Mouse (Mus musculus) testis, postnatal 10 days (tissue): ENCODE measurements at regions not wholly inside any gene's neighbourhood (a gene's known extent, or its start where the extent isn't known, plus 50 kb on each side); places are given as distances from the start of the nearest gene placed in this dataset.

ENCODE experiments used
- DNase-seq: peaks from one replicate; pipeline ENCODE4 v3.0.0; 2021; ENCODE audit warnings: low spot score

GRCm38 (mm10) chr16:93533205-93533604 lies 70.7 kb downstream of the Setd4 start:
- no peak for DNase-seq

- DNase-seq: no peak
Observed at GRCm38 (mm10) chr16:93531937-93532336, 71.9 kb downstream of the Setd4 start.

DNA sequence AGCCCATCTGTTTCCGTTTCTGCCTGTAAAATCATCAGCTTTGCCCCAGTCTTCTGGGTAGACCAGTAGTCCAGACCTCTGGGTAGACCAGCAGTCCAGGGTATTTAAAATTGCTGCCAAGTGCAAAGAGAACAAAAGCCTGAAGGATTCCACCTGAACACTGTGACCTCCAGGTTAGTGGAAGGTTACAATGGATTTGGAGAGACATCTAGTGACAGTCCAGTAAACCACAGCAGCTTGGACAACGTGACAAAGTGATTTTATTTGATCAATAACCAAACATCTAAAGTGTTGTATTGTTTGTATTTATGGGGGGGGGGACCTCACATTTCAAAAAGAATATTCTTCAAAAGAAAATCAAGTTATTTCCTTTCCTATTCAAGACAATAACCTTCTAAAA lies 81.4 kb downstream of the Setd4 start:
- no peak for DNase-seq

DNA sequence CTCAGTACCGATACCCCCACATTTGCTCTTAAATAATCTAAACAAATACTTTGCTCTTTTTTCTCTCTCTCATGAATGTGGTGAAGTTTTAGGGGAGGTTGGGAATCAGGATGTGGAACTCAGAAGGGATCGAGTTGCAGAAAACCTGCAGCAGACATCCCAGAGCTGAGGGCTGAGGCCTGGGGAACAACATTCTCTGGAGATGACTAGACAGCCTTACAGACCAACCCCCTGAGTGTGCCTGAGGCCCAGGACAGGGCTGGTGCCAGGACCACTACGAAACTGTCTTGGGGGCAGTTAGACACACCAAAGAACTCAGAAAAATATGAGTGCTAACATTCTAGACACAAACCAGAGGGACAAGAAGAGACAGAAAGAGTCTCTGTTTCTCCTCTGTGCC lies 83.4 kb downstream of the Setd4 start:
- no peak for DNase-seq

- DNase-seq: no peak
Observed at GRCm38 (mm10) chr16:93518620-93519019, 85.2 kb downstream of the Setd4 start.

- DNase-seq: no peak
Observed at GRCm38 (mm10) chr16:93516793-93517192, 87.1 kb downstream of the Setd4 start.

GRCm38 (mm10) chr16:93515456-93515941 lies 88.4 kb downstream of the Setd4 start:
- no peak for DNase-seq

- no peak for DNase-seq
Observed at GRCm38 (mm10) chr16:93513616-93514041, 90.2 kb downstream of the Setd4 start.

DNA sequence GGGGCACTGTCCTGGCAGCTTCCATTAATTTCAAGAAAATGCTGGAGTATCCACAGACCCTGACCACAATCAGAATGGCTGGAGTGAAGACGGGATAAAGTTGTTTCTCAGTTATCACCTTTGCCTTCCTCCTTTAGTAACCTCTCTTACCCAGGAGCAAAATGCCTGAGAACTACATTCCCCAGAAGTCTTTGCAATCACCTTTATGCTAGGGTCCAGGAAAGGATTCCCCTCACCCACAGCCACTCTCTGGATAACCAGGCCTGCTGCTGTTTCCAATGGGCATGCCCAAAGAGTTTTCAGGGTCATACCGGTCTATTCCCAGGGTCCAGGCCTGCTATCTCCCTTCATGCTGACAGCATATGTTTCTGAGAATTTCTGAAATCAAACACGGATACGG lies 91.9 kb downstream of the Setd4 start:
- no peak for DNase-seq

DNA sequence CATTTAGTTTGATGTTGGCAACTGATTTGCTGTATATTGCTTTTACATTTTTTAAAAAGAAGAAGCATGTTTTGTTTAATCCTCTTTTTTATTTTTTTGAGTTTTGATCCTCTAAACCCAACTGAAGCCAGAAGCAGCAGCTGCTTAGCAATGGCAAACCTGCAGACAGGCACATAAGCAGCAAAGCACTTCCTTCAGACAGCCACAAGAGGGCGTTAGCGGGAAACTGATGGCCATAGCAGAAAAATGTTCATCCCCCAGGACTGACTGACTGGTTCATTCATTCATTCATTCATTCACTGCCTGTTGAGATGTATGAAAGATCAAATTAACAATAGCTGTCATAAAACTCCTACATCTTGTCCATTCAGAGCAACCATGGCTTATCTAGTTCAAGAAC lies 92.3 kb downstream of the Setd4 start:
- DNase-seq: no peak

DNA sequence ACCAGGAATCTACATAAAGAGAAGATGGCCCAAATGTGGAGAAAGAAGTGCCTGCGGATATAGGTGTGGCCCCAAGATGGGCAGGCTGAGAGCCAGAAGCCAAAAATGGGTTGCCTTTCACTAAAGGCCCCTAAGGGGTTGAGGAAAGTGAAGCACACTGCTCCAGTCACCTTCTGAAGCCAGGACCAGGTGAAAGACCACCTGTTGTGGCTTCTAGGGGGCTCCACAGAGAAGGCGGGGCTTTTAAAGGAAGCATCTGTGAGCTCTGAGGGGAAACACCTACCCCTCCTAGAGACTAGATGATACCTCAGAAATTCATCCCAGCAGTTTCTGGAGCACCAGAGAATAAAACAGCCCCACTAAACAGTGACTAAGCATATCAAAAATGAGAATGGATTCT lies 105.1 kb downstream of the Setd4 start:
- no peak for DNase-seq

- DNase-seq: no peak
Observed at GRCm38 (mm10) chr16:93493337-93494002, 110.4 kb downstream of the Setd4 start.

DNA sequence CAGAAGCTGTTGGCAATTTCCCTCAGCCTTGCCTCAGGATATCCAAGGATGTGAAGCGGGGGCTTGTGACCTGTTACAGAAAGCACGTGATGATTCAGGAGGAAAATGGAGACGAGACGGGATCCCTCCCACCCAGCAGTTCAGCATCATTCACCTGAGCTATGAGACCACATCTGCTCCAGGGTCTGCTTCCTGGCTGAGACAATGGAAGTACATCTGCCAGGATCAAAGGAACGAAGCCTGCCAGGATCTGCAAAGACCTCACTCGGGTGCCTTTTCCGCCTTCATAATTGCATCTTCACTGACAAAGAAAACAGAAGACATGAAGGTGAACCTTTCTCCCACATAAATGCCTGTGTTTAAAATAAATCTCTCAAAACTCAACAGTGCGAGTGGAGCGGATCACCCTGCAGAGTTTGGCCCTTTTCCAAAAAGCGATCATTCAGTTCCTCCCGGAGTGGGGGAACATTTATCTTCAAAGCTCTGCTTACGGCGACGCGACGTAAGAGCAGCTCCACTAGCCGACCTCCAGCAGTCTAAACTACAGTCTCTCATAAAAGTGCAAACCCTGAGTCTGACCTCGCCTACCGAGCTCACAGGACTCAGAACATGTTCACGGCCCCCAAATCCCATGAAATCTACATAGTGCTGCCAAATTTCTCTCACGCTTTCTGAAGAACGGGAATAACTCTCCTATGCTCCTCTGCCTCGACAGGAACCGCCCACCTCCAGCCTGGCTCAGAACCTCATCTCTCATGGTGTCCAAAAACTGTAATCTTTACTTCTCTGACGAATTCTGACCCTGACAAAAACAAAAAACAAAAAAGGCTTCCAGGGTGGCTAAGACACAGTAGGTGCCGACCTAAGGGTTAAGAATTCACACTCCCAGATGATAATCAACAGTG lies 117.0 kb downstream of the Setd4 start:
- DNase-seq: no peak

GRCm38 (mm10) chr16:93469957-93470356 lies 133.9 kb downstream of the Setd4 start:
- DNase-seq: no peak

GRCm38 (mm10) chr16:93465741-93466140 lies 138.1 kb downstream of the Setd4 start:
- DNase-seq: no peak

DNA sequence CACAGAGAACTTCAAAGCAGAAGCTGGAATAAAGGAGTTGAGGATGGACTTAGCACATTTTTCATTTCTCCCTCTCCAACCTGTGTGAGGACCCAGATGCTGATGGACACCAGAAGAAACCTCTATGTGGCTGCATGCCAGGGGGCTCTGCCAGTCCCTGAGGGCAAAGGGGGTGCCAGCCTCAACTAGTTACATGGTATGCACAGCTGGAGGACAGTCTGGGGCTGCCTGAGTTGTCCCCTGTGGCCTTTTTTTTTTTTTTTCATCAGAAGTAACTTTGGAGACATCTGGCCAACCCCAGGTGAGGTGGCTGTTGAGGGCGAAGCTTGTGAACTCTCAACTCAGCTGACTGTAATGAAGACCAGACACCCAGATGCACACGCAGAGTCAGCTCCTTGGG lies 139.0 kb downstream of the Setd4 start:
- DNase-seq: no peak

- DNase-seq: no peak
Observed at GRCm38 (mm10) chr16:93463405-93463804, 140.5 kb downstream of the Setd4 start.

DNA sequence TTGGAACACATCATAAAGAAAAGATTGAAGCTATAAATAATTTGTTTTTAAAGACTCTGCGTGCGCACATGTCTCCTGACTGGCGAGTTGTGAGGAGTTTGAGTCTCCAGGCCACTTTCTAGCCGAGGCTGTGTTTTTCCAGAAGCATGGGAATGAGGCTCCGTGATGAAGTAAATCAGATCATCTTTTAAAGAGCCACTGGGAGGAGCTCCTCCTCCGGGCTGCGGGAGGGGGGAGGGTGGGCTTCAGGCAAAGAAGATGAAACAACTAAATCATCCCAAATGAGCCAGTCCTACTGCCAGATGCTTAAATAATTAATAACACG lies 141.6 kb downstream of the Setd4 start:
- DNase-seq: no peak

- DNase-seq: no peak
Observed at GRCm38 (mm10) chr16:93461406-93462285, 142.2 kb downstream of the Setd4 start.

DNA sequence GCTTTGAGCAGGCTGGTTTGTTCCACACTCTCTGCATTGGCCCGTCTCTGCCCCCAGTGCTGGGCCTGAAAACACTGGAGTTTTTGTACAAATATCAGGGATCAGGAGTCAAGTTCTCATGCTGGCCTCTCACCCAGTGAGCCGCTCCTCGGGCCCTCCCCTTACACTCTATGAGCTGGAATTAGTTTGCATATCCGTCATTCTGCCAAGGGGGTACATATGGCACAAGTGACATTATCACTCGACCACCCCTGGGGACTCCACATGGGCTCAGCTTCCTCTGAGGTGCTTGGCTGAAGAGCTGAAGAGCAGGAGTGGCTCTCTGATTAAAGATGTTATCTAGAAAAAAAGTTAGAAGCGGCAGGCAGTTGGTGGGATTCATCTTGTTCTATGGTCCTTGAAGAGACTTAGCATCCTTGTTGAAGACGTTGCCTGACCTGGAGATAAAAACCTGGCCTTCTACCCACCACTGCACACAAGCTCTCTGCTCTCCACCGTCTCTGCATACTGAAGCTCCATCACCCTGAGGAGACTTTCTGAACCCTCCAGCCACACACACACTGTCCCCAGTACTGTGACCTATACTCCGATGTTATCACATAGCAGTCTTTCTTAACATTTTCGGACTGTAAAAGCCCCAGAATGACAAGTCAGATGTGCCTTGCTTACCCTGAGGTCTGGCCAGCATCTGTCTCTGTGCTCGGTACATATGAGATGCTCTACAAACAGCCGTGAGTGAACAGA lies 144.2 kb downstream of the Setd4 start:
- DNase-seq: no peak

- no peak for DNase-seq
Observed at GRCm38 (mm10) chr16:93458598-93459496, 145.0 kb downstream of the Setd4 start.
